Mouse (Mus musculus) lung, postnatal 0 days (tissue): ENCODE measurements at regions not wholly inside any gene's neighbourhood (a gene's known extent, or its start where the extent isn't known, plus 50 kb on each side); places are given as distances from the start of the nearest gene placed in this dataset.

Experiments used
- CTCF ChIP-seq: IDR thresholded peaks from 2 replicates; pipeline ENCODE4 v1.5.1; 2016; ENCODE audit warnings: antibody characterized with exemption, mild to moderate bottlenecking
- EP300 ChIP-seq: IDR thresholded peaks from 2 replicates; pipeline ENCODE4 v1.6.1; 2016; ENCODE audit warnings: antibody characterized with exemption, mild to moderate bottlenecking, control low read depth

DNA sequence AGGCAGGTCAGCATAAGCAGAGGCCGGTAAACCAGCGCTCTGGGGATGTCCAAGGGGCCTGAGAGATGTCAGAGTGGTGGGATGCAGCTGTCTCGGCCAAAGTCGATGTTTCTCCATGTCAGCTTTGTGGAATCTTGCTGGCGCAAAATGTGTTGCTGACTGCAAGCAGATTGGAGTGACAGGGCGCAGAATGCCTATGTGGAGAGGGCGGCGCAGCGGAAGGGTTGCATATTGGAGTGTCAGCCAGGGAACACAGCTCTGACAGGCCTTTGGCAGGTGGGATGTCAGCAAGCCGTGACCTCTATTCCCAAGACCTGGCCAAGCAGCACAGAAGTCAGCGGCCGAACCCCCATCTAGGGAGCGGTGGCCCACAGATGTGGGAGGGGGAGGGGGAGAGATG, 153.1 kb upstream of the Csf3r start:
- TF ChIP-seq EP300 (no peak), CTCF (no peak)
